Mouse (Mus musculus) liver, embryonic 12.5 days (tissue): ENCODE measurements at regions not wholly inside any gene's neighbourhood (a gene's known extent, or its start where the extent isn't known, plus 50 kb on each side); places are given as distances from the start of the nearest gene placed in this dataset.

ENCODE experiments used
- ATAC-seq: fragments of 200-750 bp; cut with Nextera tagmentation; 2 replicates; pipeline ENCODE4 v1.8.0; 2017; ENCODE audit warnings: moderate number of reproducible peaks, mild to moderate bottlenecking, moderate library complexity
- H3K27ac ChIP-seq: fragments of 300-500 bp; sonication (generic); 2 replicates; pipeline ENCODE4 v1.5.1; 2016; ENCODE audit warnings: mild to moderate bottlenecking
- H3K27me3 ChIP-seq: fragments of 300-500 bp; sonication (generic); replicated peaks from 2 replicates; pipeline ENCODE4 v1.6.1; 2016; ENCODE audit warnings: mild to moderate bottlenecking, moderate library complexity
- H3K36me3 ChIP-seq: fragments of 300-500 bp; sonication (generic); 2 replicates; pipeline ENCODE4 v1.6.1; 2016; ENCODE audit warnings: mild to moderate bottlenecking, moderate library complexity
- H3K4me1 ChIP-seq: fragments of 300-500 bp; sonication (generic); 2 replicates; pipeline ENCODE4 v1.6.1; 2016
- H3K4me2 ChIP-seq: fragments of 300-500 bp; sonication (generic); 2 replicates; pipeline ENCODE4 v1.6.1; 2016; ENCODE audit warnings: mild to moderate bottlenecking, moderate library complexity
- H3K4me3 ChIP-seq: fragments of 300-500 bp; sonication (generic); 2 replicates; pipeline ENCODE4 v1.5.1; 2016; ENCODE audit warnings: mild to moderate bottlenecking, moderate library complexity
- H3K9ac ChIP-seq: fragments of 300-500 bp; sonication (generic); 2 replicates; pipeline ENCODE4 v1.6.1; 2016; ENCODE audit warnings: mild to moderate bottlenecking, moderate library complexity
- H3K9me3 ChIP-seq: fragments of 300-500 bp; sonication (generic); replicated peaks from 2 replicates; pipeline ENCODE4 v1.6.1; 2016; ENCODE audit warnings: mild to moderate bottlenecking, moderate library complexity
- WGBS: fragments of 180-500 bp; shearing (Covaris S2); methylation state at CpG from one replicate; pipeline ENCODE4 v1.1.7; 2016; ENCODE audit not compliant: insufficient replicate concordance; 5-methylcytosine and 5-hydroxymethylcytosine counted together

DNA sequence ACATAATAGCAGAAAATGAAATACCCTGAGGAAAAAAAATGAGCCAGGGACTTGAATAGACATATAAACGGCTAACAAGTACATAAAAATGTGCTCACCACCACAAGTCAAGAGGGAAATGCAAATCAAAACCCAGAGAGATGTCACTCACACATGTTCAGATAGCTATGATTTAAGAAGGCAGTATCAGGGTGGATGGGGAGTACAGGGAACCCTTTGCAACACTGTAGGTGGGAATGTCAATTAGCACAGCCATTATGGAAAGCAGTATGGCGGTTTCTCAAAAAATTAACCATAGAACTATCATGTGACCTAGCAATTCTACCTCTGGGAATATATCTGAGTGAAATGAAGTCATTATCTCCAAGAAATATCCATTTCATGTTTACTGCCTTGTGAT lies 337.6 kb downstream of the Ttll7 start:
- Histone ChIP-seq H3K9ac (no peak overlapping the region), H3K36me3 (no peaks in the 10 kb centered on the region), H3K4me2 (no peak overlapping the region), H3K27me3 (no peaks in the 10 kb centered on the region), H3K4me1 (no peaks in the 10 kb centered on the region), H3K4me3 (no peak overlapping the region), H3K9me3 (no peaks in the 10 kb centered on the region), H3K27ac (no peak overlapping the region)
- no peak for ATAC-seq
- 64% methylated on average over 2 of the region's 2 CpGs for WGBS

DNA sequence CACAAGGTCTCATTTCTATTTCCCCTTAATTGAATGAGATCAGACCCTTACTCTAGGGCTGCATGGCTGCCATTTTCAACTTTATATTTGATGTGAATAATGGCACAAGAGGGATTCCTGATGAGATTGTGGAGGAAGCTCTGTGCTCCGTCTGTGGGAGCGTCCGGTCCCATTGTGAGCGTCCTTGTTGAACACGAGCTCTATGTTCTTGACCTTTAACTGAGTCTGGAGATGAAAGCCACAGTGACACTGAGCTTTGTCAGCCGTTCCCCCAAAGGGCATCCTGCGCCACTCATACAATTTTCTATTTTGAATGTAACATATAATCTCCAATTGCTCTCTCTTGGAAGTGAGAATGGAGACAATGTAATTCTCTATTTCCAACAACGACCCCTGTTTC lies 344.5 kb downstream of the Ttll7 start:
- no peaks in the 10 kb centered on the region for H3K4me1 ChIP-seq
- H3K4me3 ChIP-seq: no peak overlapping the region
- H3K36me3 ChIP-seq: no peaks in the 10 kb centered on the region
- no peaks in the 10 kb centered on the region for H3K27me3 ChIP-seq
- 81% methylated on average over 8 of the region's 8 CpGs for WGBS
- H3K9me3 ChIP-seq: no peaks in the 10 kb centered on the region
- no peak overlapping the region for H3K27ac ChIP-seq
- ATAC-seq: no peak
- H3K9ac ChIP-seq: no peak overlapping the region
- no peak overlapping the region for H3K4me2 ChIP-seq

DNA sequence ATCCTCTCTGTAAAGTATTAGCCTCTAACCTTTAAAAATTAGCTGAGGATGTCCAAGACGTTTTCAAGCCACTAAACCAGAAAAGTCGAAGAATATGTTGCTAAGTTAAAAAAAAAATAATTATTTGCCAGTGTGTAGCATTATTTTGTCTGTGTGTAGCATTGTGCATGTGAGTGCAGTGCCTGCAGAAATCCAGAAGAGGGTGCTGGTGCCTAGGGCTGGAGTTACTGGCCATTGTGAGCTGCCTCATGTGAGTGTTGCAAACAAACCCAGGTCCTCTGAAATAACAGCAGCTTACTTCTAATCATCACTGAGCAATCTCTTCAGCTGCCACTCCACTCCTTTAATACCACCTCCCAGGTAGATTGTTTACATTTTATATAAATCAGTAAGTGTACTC lies 345.0 kb downstream of the Ttll7 start:
- no peak overlapping the region for H3K27ac ChIP-seq
- ATAC-seq: no peak
- no peaks in the 10 kb centered on the region for H3K36me3 ChIP-seq
- H3K4me1 ChIP-seq: no peaks in the 10 kb centered on the region
- no peaks in the 10 kb centered on the region for H3K9me3 ChIP-seq
- H3K27me3 ChIP-seq: no peaks in the 10 kb centered on the region
- H3K4me2 ChIP-seq: no peak overlapping the region
- WGBS: 46% methylated on average over 2 of the region's 2 CpGs
- no peak overlapping the region for H3K4me3 ChIP-seq
- H3K9ac ChIP-seq: no peak overlapping the region

DNA sequence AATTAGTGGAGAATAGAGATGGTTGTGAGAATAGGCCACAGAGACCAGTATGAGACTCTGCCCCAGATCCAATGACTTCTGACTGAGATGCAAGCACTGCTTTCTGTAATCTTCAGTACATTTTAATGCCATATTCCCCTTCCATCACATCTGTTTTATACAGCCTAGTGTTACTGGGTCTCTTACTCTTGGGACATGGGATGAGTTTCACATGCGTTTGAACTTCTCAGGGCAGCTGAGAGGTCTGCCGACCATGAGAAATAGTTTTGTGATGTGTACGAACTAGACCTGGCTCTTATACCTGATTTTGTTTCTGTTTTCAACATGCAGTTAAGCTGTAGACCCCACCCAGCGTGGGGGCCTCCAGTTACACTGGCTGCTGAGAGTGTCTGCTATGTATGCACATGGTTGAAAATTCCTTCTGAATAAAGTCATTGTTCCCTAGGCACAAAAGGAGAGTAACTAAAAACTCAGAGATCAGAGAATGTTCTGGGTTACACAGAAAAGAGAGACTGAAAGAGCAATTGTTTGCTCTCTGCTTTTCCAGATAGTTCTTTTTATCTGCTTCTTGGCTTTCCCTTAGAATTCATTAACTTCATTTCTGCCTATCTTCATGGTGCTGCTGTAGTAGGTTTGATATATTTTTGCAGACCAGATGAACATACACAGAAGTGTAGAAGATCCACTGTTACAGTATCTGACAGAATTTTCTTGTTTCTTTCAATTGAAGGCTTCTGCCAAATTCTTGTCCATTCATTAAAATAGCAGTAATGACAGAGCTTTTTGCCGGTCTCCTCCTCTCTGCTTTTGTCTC lies 359.2 kb downstream of the Ttll7 start:
- Histone ChIP-seq H3K27me3 (no peaks in the 10 kb centered on the region), H3K9me3 (no peaks in the 10 kb centered on the region), H3K36me3 (no peaks in the 10 kb centered on the region), H3K4me2 (no peak overlapping the region), H3K4me1 (no peaks in the 10 kb centered on the region), H3K4me3 (no peak overlapping the region), H3K27ac (no peak overlapping the region), H3K9ac (no peak overlapping the region)
- no peak for ATAC-seq
- 53% methylated on average over 5 of the region's 5 CpGs for WGBS

DNA sequence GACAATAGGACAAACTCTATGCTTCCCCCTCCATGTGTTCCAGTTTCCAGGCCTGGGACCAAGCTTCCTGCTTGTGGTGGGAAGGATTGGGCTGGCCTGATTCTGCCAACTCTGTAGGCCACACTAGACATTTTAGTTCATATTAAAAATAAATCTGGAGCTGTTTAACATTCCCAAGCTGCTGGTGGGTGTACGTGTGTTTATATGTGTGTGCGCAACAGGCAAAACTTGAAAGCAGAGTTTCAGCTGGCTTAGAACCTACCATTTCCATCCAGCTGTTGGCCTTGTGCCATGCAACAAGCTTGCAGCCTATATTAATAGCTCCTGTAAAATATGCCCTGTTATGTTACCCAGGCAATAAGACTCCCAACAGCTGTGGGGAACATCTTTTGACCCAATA lies 376.5 kb downstream of the Ttll7 start:
- no peaks in the 10 kb centered on the region for H3K9me3 ChIP-seq
- ATAC-seq: no peak
- no peak overlapping the region for H3K4me3 ChIP-seq
- no peak overlapping the region for H3K9ac ChIP-seq
- no peaks in the 10 kb centered on the region for H3K4me1 ChIP-seq
- H3K27ac ChIP-seq: no peak overlapping the region
- H3K4me2 ChIP-seq: no peak overlapping the region
- H3K36me3 ChIP-seq: no peaks in the 10 kb centered on the region
- 84% methylated on average over 2 of the region's 2 CpGs for WGBS
- no peaks in the 10 kb centered on the region for H3K27me3 ChIP-seq

DNA sequence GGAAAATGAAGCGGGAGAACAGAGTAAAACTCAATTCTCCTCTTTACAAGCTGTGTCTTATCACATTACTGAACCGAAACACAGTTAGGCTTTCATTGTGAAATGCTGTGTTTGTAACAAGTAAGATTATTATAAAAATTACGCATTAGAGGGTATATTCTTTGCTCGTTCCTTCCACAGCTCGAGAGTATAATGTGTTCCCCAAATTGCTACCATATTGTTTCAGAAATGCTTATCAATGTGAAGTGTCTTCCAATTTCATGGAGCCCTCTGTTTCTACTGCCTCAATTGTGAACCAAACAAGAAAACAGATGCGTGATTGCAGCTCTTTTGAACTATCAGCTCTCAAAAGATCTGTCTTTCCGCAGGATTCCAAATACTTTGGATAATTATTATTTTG lies 378.4 kb downstream of the Ttll7 start:
- 71% methylated on average over 7 of the region's 7 CpGs for WGBS
- H3K9ac ChIP-seq: no peak overlapping the region
- H3K27me3 ChIP-seq: no peaks in the 10 kb centered on the region
- no peak overlapping the region for H3K4me2 ChIP-seq
- no peak overlapping the region for H3K27ac ChIP-seq
- no peaks in the 10 kb centered on the region for H3K9me3 ChIP-seq
- H3K4me1 ChIP-seq: no peaks in the 10 kb centered on the region
- no peaks in the 10 kb centered on the region for H3K36me3 ChIP-seq
- H3K4me3 ChIP-seq: no peak overlapping the region
- ATAC-seq: no peak

DNA sequence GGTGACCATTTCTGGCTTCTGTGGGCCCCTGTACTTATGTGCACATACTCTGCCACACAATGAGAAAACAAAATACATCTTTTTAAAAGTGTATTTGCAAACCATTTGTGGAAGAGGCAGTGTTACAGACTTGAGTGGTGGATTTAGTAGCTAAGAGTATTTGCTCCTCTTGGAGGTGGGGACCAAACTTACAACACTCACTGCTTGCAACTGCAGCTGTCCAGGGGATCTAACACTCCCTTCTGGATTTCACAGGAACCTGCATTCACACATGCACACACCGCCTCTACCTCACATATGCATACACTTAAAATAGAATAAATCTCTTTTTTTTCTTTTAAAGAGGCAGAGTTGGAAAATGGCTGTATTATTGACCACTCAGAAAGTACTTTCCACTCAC lies 386.2 kb downstream of the Ttll7 start:
- Histone ChIP-seq H3K4me3 (no peak overlapping the region), H3K27me3 (no peaks in the 10 kb centered on the region), H3K36me3 (no peaks in the 10 kb centered on the region), H3K9me3 (no peaks in the 10 kb centered on the region), H3K4me2 (no peak overlapping the region), H3K27ac (no peak overlapping the region), H3K9ac (no peak overlapping the region), H3K4me1 (no peaks in the 10 kb centered on the region)
- no peak for ATAC-seq
- 64% methylated on average over 1 of the region's 1 CpGs for WGBS

DNA sequence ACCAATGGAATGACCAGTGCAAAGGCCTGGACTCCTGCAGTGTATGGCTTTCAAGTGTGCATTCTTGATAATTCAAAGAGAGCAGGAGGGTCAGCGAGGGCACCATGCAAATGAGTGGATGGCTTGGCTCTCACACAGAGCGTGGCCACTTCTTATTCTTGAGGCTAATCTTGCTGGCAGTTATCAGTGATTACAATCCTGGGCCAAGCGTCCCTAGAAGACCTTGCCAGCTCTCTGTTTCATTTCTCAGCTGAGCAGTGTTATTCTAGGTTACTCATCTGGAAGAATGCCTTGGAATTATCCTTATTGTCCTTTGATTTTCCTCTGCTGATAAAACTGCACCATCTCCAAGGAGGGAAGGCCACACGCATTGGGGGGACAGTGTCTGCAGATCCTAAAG lies 388.5 kb downstream of the Ttll7 start:
- no peak overlapping the region for H3K9ac ChIP-seq
- no peaks in the 10 kb centered on the region for H3K9me3 ChIP-seq
- H3K36me3 ChIP-seq: no peaks in the 10 kb centered on the region
- ATAC-seq: no peak
- H3K27ac ChIP-seq: no peak overlapping the region
- H3K4me3 ChIP-seq: no peak overlapping the region
- H3K4me2 ChIP-seq: no peak overlapping the region
- no peaks in the 10 kb centered on the region for H3K4me1 ChIP-seq
- 60% methylated on average over 4 of the region's 4 CpGs for WGBS
- no peaks in the 10 kb centered on the region for H3K27me3 ChIP-seq

DNA sequence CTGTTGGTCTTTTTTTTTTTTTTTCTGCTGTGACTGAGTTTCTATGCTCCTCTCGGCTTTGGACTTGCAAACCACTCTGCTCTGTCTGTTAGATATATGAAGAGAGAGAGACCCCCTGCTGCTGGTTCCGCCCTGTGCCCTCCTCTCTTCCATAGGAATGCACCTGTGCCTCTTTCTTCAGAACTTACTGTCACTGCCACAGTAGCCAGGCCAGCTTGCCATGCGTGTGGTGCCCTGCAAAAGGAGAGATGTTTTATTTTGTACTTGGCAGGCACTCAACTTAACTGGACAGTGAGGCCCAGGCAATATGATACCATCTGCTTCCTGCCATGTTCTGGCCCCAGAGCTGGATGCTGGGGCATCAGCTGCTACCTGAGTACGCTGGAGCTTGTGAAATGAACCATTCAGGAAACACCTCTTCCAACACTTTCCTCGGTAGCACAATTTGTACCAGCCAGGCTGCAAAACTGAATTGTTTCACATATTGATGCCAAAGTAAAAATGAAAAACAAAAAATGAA lies 392.8 kb downstream of the Ttll7 start:
- Histone ChIP-seq H3K9ac (no peak overlapping the region), H3K27me3 (no peaks in the 10 kb centered on the region), H3K27ac (no peak overlapping the region), H3K9me3 (no peaks in the 10 kb centered on the region), H3K4me1 (no peaks in the 10 kb centered on the region), H3K4me3 (no peak overlapping the region), H3K36me3 (no peaks in the 10 kb centered on the region), H3K4me2 (no peak overlapping the region)
- 56% methylated on average over 5 of the region's 5 CpGs for WGBS
- no peak for ATAC-seq

DNA sequence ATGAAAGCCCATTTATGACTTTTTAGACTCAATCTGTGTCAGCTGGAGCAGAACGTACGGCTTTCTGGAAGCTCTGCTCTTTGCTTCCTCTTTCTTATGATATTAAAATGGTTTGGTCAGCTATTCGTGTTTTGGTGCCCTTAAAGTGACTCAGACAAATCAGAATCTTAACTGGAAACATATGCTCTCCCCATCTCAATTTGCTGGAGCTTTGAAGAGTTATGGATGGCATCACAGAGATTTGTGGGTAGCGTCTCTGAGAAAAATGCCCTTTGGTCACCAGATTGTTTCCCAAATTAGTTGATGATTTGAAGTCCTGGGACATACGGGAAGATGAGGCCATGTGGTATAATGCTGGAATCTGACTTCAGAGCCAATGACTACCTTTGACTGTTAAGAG lies 394.0 kb downstream of the Ttll7 start:
- H3K4me3 ChIP-seq: no peak overlapping the region
- H3K4me1 ChIP-seq: no peaks in the 10 kb centered on the region
- H3K9me3 ChIP-seq: no peaks in the 10 kb centered on the region
- H3K27ac ChIP-seq: no peak overlapping the region
- H3K9ac ChIP-seq: no peak overlapping the region
- H3K36me3 ChIP-seq: no peaks in the 10 kb centered on the region
- H3K27me3 ChIP-seq: no peaks in the 10 kb centered on the region
- no peak for ATAC-seq
- H3K4me2 ChIP-seq: no peak overlapping the region
- 67% methylated on average over 5 of the region's 5 CpGs for whole genome bisulfite sequencing

DNA sequence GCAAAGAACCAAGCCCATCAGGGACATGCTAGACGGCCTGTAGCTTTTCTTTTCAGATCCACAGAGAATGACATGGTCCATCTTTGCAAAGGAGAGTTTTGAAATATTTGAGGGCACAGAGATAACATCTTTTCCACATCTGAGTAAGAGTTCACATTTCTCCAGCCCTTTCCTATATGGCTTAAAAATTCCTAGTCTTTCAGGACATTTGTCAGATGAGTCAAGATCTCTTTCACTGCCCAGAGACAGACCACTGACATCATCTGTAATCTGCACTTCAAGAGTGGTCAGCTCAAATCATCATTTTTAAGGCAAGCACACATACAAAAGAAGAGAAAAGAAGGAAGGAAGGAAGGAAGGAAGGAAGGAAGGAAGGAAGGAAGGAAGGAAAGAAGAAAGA lies 397.3 kb downstream of the Ttll7 start:
- ATAC-seq: no peak
- no peaks in the 10 kb centered on the region for H3K9me3 ChIP-seq
- no peaks in the 10 kb centered on the region for H3K36me3 ChIP-seq
- no peaks in the 10 kb centered on the region for H3K27me3 ChIP-seq
- no peak overlapping the region for H3K4me3 ChIP-seq
- H3K4me1 ChIP-seq: no peaks in the 10 kb centered on the region
- H3K27ac ChIP-seq: no peak overlapping the region
- H3K4me2 ChIP-seq: no peak overlapping the region
- no peak overlapping the region for H3K9ac ChIP-seq
- 57% methylated on average over 1 of the region's 1 CpGs for WGBS

DNA sequence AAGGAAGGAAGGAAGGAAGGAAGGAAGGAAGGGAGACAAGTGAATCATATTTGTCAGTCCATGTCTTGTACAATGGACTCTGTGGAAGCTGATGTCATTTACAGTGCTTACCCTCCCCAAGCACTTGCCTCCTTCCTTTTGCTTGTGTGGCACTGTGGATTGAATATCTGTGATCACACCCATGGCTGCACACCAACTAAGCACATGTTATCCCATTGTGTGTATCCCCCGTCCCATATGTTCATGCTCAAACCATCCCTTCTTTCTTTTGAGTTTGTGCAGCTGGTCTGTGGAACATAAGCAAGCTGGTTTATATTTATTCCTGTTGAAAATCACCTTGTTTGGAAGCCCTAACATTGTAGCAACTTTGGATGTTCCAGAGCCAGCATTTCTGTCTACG lies 397.7 kb downstream of the Ttll7 start:
- Histone ChIP-seq H3K4me2 (no peak overlapping the region), H3K4me3 (no peak overlapping the region), H3K27me3 (no peaks in the 10 kb centered on the region), H3K9me3 (no peaks in the 10 kb centered on the region), H3K4me1 (no peaks in the 10 kb centered on the region), H3K9ac (no peak overlapping the region), H3K27ac (no peak overlapping the region), H3K36me3 (no peaks in the 10 kb centered on the region)
- 62% methylated on average over 2 of the region's 2 CpGs for WGBS
- ATAC-seq: no peak

DNA sequence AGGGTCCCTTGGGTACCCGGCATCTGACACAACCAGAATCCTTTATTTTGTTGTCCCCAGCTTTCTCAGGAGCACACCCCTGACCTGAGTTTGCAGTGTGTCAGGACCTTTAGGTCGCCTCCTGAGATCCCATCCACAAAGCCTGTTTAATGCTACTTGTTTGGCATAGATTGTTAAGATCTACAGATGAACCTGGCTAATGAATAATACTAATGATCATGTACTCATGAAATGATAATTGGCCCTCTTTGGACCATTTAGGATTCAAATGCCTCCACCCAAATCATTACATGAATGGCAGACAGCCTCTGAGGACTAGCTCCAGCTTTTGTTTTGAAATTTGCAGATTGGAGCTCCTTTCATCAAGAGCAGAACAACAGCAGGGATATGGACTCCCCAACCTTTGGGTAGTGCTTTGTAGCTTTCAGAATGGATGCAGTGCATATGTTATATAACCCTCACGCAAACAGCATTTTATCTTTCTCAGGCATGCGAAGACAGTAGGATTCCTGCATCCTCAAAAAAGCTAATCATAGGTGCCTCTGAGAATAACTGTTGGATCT lies 400.1 kb downstream of the Ttll7 start:
- no peak overlapping the region for H3K4me2 ChIP-seq
- ATAC-seq: no peak
- WGBS: 65% methylated on average over 4 of the region's 4 CpGs
- no peak overlapping the region for H3K4me3 ChIP-seq
- H3K9me3 ChIP-seq: no peaks in the 10 kb centered on the region
- H3K36me3 ChIP-seq: no peaks in the 10 kb centered on the region
- H3K27ac ChIP-seq: no peak overlapping the region
- no peak overlapping the region for H3K9ac ChIP-seq
- H3K4me1 ChIP-seq: no peaks in the 10 kb centered on the region
- H3K27me3 ChIP-seq: no peaks in the 10 kb centered on the region
